Mouse (Mus musculus) kidney, postnatal 0 days (tissue): ENCODE measurements around the gene Snorc. TPM values are rescaled to one million over a fixed set of nuclear protein-coding genes. Genes with fewer than 3 reads are reported as not detected.

ENCODE experiments used
- ATAC-seq: fragments of 200-750 bp; cut with Nextera tagmentation; replicated peaks from 2 replicates; pipeline ENCODE4 v1.8.0; 2017; ENCODE audit warnings: low read depth, moderate number of reproducible peaks, moderate TSS enrichment, moderate library complexity; ENCODE audit not compliant: low FRiP score
- DNase-seq: peaks from one replicate; pipeline ENCODE4 v3.0.0-alpha.2; 2016; ENCODE audit warnings: low spot score
- H3K27ac ChIP-seq: fragments of 300-500 bp; sonication (generic); 2 replicates; pipeline ENCODE4 v1.5.1; 2014; ENCODE audit warnings: mild to moderate bottlenecking
- H3K27me3 ChIP-seq: fragments of 300-500 bp; sonication (generic); 2 replicates; pipeline ENCODE4 v1.6.1; 2014; ENCODE audit warnings: low read length, mixed read lengths; ENCODE audit not compliant: insufficient read depth
- H3K36me3 ChIP-seq: fragments of 300-500 bp; sonication (generic); 2 replicates; pipeline ENCODE4 v1.6.1; 2014; ENCODE audit warnings: low read length, mixed read lengths; ENCODE audit not compliant: insufficient read depth
- H3K4me1 ChIP-seq: fragments of 300-500 bp; sonication (generic); replicated peaks from 2 replicates; pipeline ENCODE4 v1.6.1; 2014; ENCODE audit warnings: antibody characterized with exemption, low read length, mixed read lengths; ENCODE audit not compliant: insufficient read depth
- H3K4me2 ChIP-seq: fragments of 300-500 bp; sonication (generic); 2 replicates; pipeline ENCODE4 v1.6.1; 2014; ENCODE audit warnings: mild to moderate bottlenecking, low read length, moderate library complexity, mixed read lengths
- H3K4me3 ChIP-seq: fragments of 300-500 bp; sonication (generic); replicated peaks from 2 replicates; pipeline ENCODE4 v1.5.1; 2014; ENCODE audit warnings: low read depth, low read length
- H3K9ac ChIP-seq: fragments of 300-500 bp; sonication (generic); 2 replicates; pipeline ENCODE4 v1.6.1; 2014; ENCODE audit warnings: low read depth, low read length
- H3K9me3 ChIP-seq: fragments of 300-500 bp; sonication (generic); replicated peaks from 2 replicates; pipeline ENCODE4 v1.6.1; 2016; ENCODE audit warnings: low read length, inconsistent platforms, mixed read lengths
- CTCF ChIP-seq: IDR thresholded peaks from 2 replicates; pipeline ENCODE4 v1.5.1; 2016; ENCODE audit warnings: antibody characterized with exemption, low read depth, mild to moderate bottlenecking, moderate library complexity
- WGBS: fragments of 180-500 bp; shearing (Covaris S2); extraction: QIAGEN DNeasy Blood & Tissue Kit; methylation state at CpG from one replicate; pipeline ENCODE4 v1.1.7; 2014; 5-methylcytosine and 5-hydroxymethylcytosine counted together
- polyA plus RNA-seq: library from polyadenylated mRNA; unstranded; fragments of >200 nt; fragmentation: Nextera tagmentation; extraction: Ambion mirVana; gene quantifications from 2 replicates; pipeline ENCODE4 v1.2.1, GENCODE M21; 2015

Snorc gene
- polyA plus RNA-seq, 1 experiment from 2014 or later: not detected

DNA sequence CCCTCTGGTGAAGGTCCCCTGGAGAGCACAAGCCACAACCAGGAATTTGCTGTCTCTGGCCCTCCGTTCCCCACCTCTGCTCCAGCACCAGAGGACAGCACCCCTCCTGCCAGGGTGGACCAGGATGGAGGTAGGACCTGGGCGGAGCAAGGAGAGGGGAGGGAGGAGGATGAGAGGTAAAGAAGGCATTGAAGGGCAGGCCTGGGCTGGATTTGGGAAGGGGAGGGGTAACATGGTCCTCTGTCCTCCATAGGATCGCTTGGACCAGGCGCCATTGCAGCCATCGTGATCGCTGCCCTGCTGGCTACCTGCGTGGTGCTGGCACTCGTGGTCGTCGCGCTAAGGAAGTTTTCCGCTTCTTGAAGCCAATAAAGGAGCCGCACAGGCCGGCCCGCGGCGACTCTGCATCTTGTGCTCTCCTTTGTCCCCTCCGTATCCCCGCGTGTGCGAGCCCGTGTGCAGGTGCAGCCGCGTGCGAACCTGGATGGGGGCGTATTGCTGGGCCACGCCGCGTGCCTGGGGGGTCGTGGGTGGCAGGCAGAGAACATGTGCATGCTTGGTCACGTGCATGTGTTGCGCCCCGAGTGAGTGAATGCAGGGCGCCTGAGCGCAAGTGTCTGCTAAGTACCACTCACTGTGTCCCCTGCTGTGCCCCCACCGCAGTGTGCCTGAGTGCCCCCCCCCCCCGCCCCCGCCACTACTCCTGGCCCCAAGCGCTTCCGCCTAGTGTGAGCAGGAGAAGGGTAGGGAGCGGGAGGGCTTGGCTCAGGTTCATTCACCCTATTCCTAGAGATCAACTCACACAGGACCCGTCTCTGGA, 5.2 kb downstream of the Snorc start:
- 2% methylated on average over 39 of the region's 42 CpGs for WGBS
- no peaks in the 10 kb centered on the region for H3K9me3 ChIP-seq
- 0 out of 2 replicates have a peak, but pooled peaks cover 7% of the 10 kb centered on the region for H3K27me3 ChIP-seq
- H3K27ac ChIP-seq: no peak overlapping the region
- TF ChIP-seq CTCF: no peak
- peak; percentile 45; the same call in 1 of the 2 replicates for ATAC-seq
- no peak overlapping the region for H3K9ac ChIP-seq
- H3K4me3 ChIP-seq: no peak overlapping the region; the same call in 1 of the 2 replicates
- DNase-seq: no peak
- peaks cover 7% of the 10 kb centered on the region; the same call in 1 of the 2 replicates for H3K4me1 ChIP-seq
- H3K4me2 ChIP-seq: peak overlapping the region; percentile 50
- H3K36me3 ChIP-seq: no peaks in the 10 kb centered on the region

DNA sequence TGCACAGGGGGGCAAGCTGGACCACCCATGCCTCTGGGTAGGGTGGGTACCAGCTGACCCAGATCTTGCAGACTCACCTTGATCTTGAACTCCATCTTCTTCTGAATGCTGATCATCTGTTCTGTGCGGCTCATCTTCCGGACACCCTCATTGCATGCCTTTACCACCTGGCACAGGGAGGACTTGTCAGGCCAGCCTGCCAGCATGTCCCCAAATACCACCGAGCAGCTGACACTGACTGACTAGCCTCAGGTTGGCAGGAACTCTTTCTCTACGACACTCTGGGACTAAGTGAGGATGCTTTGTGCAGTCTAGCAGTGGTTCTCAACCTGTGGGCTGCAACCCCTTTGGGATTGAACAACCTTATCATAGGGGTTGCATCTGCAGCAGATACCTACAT, 12.5 kb downstream of the Snorc start:
- 84% methylated on average over 4 of the region's 4 CpGs for WGBS
- no peak for TF ChIP-seq CTCF
- DNase-seq (no peak), ATAC-seq (no peak)
- H3K27ac ChIP-seq: no peak overlapping the region
- H3K4me3 ChIP-seq: no peak overlapping the region
- no peaks in the 10 kb centered on the region for H3K9me3 ChIP-seq
- no peak overlapping the region for H3K4me2 ChIP-seq
- no peaks in the 10 kb centered on the region for H3K36me3 ChIP-seq
- no peaks in the 10 kb centered on the region for H3K27me3 ChIP-seq
- H3K9ac ChIP-seq: no peak overlapping the region
- H3K4me1 ChIP-seq: no peaks in the 10 kb centered on the region

DNA sequence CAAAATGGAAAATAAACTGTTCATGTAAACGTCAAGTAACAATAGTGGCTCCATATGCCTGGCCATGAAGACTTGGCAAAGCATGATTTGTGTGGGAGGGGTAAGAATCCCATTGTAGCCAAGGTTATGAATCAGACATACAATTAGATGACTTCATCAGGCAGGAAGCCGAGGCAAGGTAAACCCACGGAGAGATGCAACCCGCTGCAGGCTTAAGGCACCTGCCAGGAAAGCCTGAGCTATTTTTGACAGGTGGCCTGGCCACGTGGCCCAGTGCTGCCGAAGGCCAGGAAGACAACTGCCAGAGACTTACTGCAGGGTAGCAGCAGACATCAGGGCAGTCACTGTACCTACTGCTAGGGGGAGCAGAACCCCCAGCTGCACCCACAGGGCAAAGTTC, 16.3 kb downstream of the Snorc start:
- no peak overlapping the region for H3K4me3 ChIP-seq
- H3K27ac ChIP-seq: no peak overlapping the region
- DNase-seq: no peak
- no peaks in the 10 kb centered on the region for H3K27me3 ChIP-seq
- no peaks in the 10 kb centered on the region for H3K4me1 ChIP-seq
- H3K9ac ChIP-seq: no peak overlapping the region
- H3K4me2 ChIP-seq: no peak overlapping the region
- no peaks in the 10 kb centered on the region for H3K9me3 ChIP-seq
- no peak for ATAC-seq
- H3K36me3 ChIP-seq: no peaks in the 10 kb centered on the region
- no peak for TF ChIP-seq CTCF
- WGBS: 60% methylated on average over 6 of the region's 6 CpGs

DNA sequence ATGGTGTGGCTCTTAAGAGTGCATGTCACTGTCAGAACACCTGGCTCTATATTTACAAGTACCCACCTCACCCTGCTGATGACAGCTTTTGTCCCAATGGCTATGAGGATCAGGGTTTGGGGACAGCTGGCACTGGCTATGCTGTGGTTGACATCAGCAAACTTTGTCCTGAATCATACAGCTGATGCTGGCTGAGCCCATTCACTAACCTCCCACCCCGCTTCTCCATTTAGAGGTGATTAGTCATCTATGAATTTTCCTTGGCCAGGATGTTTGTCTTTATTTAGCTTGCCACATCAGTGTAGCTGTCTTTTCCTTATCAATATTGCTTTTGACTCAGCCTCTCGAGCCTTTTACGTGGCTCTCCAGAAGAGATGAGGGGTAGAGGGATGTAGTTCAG, 22.2 kb downstream of the Snorc start:
- no peak overlapping the region for H3K4me2 ChIP-seq
- no peak overlapping the region for H3K4me3 ChIP-seq
- H3K9me3 ChIP-seq: no peaks in the 10 kb centered on the region
- no peak overlapping the region for H3K27ac ChIP-seq
- no peaks in the 10 kb centered on the region for H3K36me3 ChIP-seq
- H3K9ac ChIP-seq: no peak overlapping the region
- H3K4me1 ChIP-seq: no peaks in the 10 kb centered on the region
- H3K27me3 ChIP-seq: no peaks in the 10 kb centered on the region
- DNase-seq (no peak), ATAC-seq (no peak)
- WGBS: 90% methylated on average over 3 of the region's 3 CpGs
- no peak for TF ChIP-seq CTCF

DNA sequence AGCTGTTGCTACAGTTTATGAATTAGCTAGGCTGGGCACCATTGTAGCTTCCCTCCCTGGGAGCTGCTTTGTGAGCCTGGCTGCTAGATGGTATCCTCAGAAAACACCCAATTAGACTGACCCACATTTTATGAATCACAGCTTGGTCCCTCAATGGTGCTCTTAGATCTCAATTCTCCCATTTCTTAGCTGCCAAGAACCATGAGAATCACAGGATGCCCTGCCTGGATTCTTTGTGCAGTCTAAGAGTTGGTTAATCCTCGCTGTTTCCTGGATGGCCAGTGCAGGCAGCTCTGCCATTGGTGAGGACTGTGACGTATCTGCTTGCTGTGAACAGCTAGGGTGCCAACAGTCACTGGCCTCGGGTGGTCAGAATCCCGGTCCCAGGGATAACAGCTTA, 23.5 kb downstream of the Snorc start:
- WGBS: 79% methylated on average over 4 of the region's 4 CpGs
- H3K4me3 ChIP-seq: no peak overlapping the region
- no peak overlapping the region for H3K9ac ChIP-seq

DNA sequence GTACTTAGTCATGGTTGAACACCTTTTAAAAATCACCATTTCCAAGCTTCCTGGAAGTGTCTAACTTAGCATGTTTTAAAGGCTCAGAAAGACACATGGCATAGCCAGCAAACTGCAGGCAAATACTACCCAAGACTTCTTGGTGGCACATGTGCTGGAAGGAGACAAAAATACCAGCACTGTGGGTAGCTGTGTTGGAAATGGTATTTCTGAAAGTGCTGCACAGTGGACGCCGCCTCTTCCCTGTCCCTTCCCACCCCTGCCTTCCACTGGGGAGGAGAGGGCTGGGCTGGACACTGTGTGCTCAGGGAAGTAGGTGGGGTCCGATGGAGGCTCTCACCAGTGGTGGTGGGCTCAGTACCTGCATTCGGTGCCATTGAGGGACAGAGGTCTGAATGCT, 35.5 kb downstream of the Snorc start:
- Histone ChIP-seq H3K36me3 (no peaks in the 10 kb centered on the region), H3K9me3 (no peaks in the 10 kb centered on the region), H3K9ac (no peak overlapping the region), H3K4me3 (no peak overlapping the region), H3K4me2 (no peak overlapping the region), H3K27me3 (peaks cover 17% of the 10 kb centered on the region), H3K4me1 (peaks cover 5% of the 10 kb centered on the region; the same call in 1 of the 2 replicates), H3K27ac (no peak overlapping the region)
- ATAC-seq (no peak), DNase-seq (no peak)
- WGBS: 93% methylated on average over 4 of the region's 4 CpGs
- TF ChIP-seq CTCF: no peak

More for the DNA sequence above, 23.5 kb downstream of the Snorc start:
- Histone ChIP-seq H3K27me3 (no peaks in the 10 kb centered on the region), H3K27ac (no peak overlapping the region), H3K36me3 (no peaks in the 10 kb centered on the region), H3K4me2 (no peak overlapping the region), H3K4me1 (no peaks in the 10 kb centered on the region), H3K9me3 (no peaks in the 10 kb centered on the region)
- TF ChIP-seq CTCF: no peak
- no peak for ATAC-seq
- DNase-seq: no peak
